Mouse (Mus musculus): ENCODE measurements at regions not wholly inside any gene's neighbourhood (a gene's known extent, or its start where the extent isn't known, plus 50 kb on each side); places are given as distances from the start of the nearest gene placed in this dataset.

- Histone ChIP-seq H3K4me3 (replicated peaks) (no peak overlapping the region), H3K27me3 (replicated peaks) (no peaks in the 10 kb centered on the region; the same call in 1 of the 2 replicates), H3K36me3 (no peaks in the 10 kb centered on the region), H3K4me1 (replicated peaks) (peaks cover 13% of the 10 kb centered on the region), H3K9ac (no peak overlapping the region), H3K9me3 (no peaks in the 10 kb centered on the region), H3K4me2 (replicated peaks) (no peak overlapping the region), H3K27ac (no peak overlapping the region)
- ATAC-seq, result no peak
- 88% methylated on average over 10 of the region's 10 CpGs for WGBS
Observed at GRCm38 (mm10) chr5:111527741-111528140, 110.6 kb downstream of the Mn1 start.

- ATAC-seq, result peak; percentile 53; the same call in 1 of the 2 replicates
- Histone ChIP-seq H3K9ac (no peak overlapping the region), H3K9me3 (no peaks in the 10 kb centered on the region), H3K4me1 (replicated peaks) (peaks cover 13% of the 10 kb centered on the region), H3K4me3 (replicated peaks) (no peak overlapping the region), H3K27me3 (replicated peaks) (no peaks in the 10 kb centered on the region; the same call in 1 of the 2 replicates), H3K36me3 (no peaks in the 10 kb centered on the region), H3K27ac (0 out of 2 replicates have a peak overlapping the region, but pooled peaks have one; percentile 0), H3K4me2 (replicated peaks) (no peak overlapping the region)
- 30% methylated on average over 9 of the region's 9 CpGs for WGBS
Observed at GRCm38 (mm10) chr5:111529096-111529495, 111.9 kb downstream of the Mn1 start.

- no peak overlapping the region for H3K27ac ChIP-seq
Observed at GRCm38 (mm10) chr5:111530628-111531524, 113.7 kb downstream of the Mn1 start.

GRCm38 (mm10) chr5:111532446-111533035 is 115.4 kb downstream of the Mn1 start:
- Histone ChIP-seq H3K9ac (no peak overlapping the region), H3K4me1 (replicated peaks) (peaks cover 13% of the 10 kb centered on the region), H3K36me3 (no peaks in the 10 kb centered on the region), H3K27ac (no peak overlapping the region), H3K4me3 (replicated peaks) (no peak overlapping the region), H3K9me3 (no peaks in the 10 kb centered on the region), H3K4me2 (replicated peaks) (no peak overlapping the region), H3K27me3 (replicated peaks) (no peaks in the 10 kb centered on the region; the same call in 1 of the 2 replicates)
- WGBS, result 89% methylated on average over 9 of the region's 9 CpGs
- no peak for ATAC-seq

More at GRCm38 (mm10) chr5:111530628-111531524, 113.7 kb downstream of the Mn1 start:
- H3K4me3 ChIP-seq (replicated peaks), result no peak overlapping the region
- H3K4me1 ChIP-seq (replicated peaks), result peaks cover 13% of the 10 kb centered on the region
- peak overlapping the region; percentile 43 for H3K4me2 ChIP-seq (replicated peaks)
- H3K36me3 ChIP-seq, result no peaks in the 10 kb centered on the region
- no peaks in the 10 kb centered on the region for H3K9me3 ChIP-seq
- peak; percentile 41; the same call in 1 of the 2 replicates for ATAC-seq
- no peak overlapping the region for H3K9ac ChIP-seq
- 24% methylated on average over 26 of the region's 26 CpGs for WGBS
- H3K27me3 ChIP-seq (replicated peaks), result no peaks in the 10 kb centered on the region; the same call in 1 of the 2 replicates

GRCm38 (mm10) chr5:111535978-111536377 is 118.8 kb downstream of the Mn1 start:
- H3K4me3 ChIP-seq (replicated peaks), result no peak overlapping the region
- H3K4me2 ChIP-seq (replicated peaks), result no peak overlapping the region
- H3K4me1 ChIP-seq (replicated peaks), result peaks cover 9% of the 10 kb centered on the region
- H3K9ac ChIP-seq, result no peak overlapping the region
- H3K9me3 ChIP-seq, result no peaks in the 10 kb centered on the region
- 12% methylated on average over 13 of the region's 13 CpGs for WGBS
- no peaks in the 10 kb centered on the region for H3K36me3 ChIP-seq
- ATAC-seq, result no peak
- no peak overlapping the region for H3K27ac ChIP-seq
- no peaks in the 10 kb centered on the region; the same call in 1 of the 2 replicates for H3K27me3 ChIP-seq (replicated peaks)

- no peak overlapping the region for H3K4me3 ChIP-seq (replicated peaks)
- WGBS, result 69% methylated on average over 13 of the region's 13 CpGs
- H3K9ac ChIP-seq, result no peak overlapping the region
- no peak for ATAC-seq
- H3K9me3 ChIP-seq, result no peaks in the 10 kb centered on the region
- no peaks in the 10 kb centered on the region for H3K27me3 ChIP-seq (replicated peaks)
- no peak overlapping the region for H3K27ac ChIP-seq
- no peaks in the 10 kb centered on the region for H3K36me3 ChIP-seq
- H3K4me1 ChIP-seq (replicated peaks), result 0 out of 2 replicates have a peak, but pooled peaks cover 4% of the 10 kb centered on the region
- no peak overlapping the region for H3K4me2 ChIP-seq (replicated peaks)
Observed at GRCm38 (mm10) chr5:111538560-111539450, 121.6 kb downstream of the Mn1 start.

- H3K9ac ChIP-seq, result no peak overlapping the region
- no peak overlapping the region for H3K4me3 ChIP-seq (replicated peaks)
- no peaks in the 10 kb centered on the region for H3K27me3 ChIP-seq (replicated peaks)
- H3K36me3 ChIP-seq, result no peaks in the 10 kb centered on the region
- H3K9me3 ChIP-seq, result no peaks in the 10 kb centered on the region
- WGBS, result 22% methylated on average over 3 of the region's 3 CpGs
- no peak overlapping the region for H3K27ac ChIP-seq
- ATAC-seq, result no peak
- H3K4me1 ChIP-seq (replicated peaks), result 0 out of 2 replicates have a peak, but pooled peaks cover 4% of the 10 kb centered on the region
- H3K4me2 ChIP-seq (replicated peaks), result no peak overlapping the region
Observed at GRCm38 (mm10) chr5:111540486-111540885, 123.3 kb downstream of the Mn1 start.

GRCm38 (mm10) chr5:111542077-111542476 is 124.9 kb downstream of the Mn1 start:
- 76% methylated on average over 3 of the region's 3 CpGs for WGBS
- ATAC-seq, result no peak
- no peak overlapping the region for H3K4me2 ChIP-seq (replicated peaks)
- 0 out of 2 replicates have a peak, but pooled peaks cover 4% of the 10 kb centered on the region for H3K4me1 ChIP-seq (replicated peaks)
- H3K27me3 ChIP-seq (replicated peaks), result no peaks in the 10 kb centered on the region
- no peak overlapping the region for H3K9ac ChIP-seq
- H3K36me3 ChIP-seq, result no peaks in the 10 kb centered on the region
- H3K4me3 ChIP-seq (replicated peaks), result no peak overlapping the region
- H3K9me3 ChIP-seq, result no peaks in the 10 kb centered on the region
- no peak overlapping the region for H3K27ac ChIP-seq

GRCm38 (mm10) chr5:111543721-111544495 is 126.7 kb downstream of the Mn1 start:
- no peaks in the 10 kb centered on the region for H3K36me3 ChIP-seq
- no peaks in the 10 kb centered on the region for H3K9me3 ChIP-seq
- H3K4me3 ChIP-seq (replicated peaks), result no peak overlapping the region
- H3K4me2 ChIP-seq (replicated peaks), result no peak overlapping the region
- ATAC-seq, result no peak
- no peak overlapping the region for H3K27ac ChIP-seq
- 0 out of 2 replicates have a peak, but pooled peaks cover 4% of the 10 kb centered on the region for H3K4me1 ChIP-seq (replicated peaks)
- WGBS, result 74% methylated on average over 9 of the region's 9 CpGs
- H3K9ac ChIP-seq, result no peak overlapping the region
- no peaks in the 10 kb centered on the region for H3K27me3 ChIP-seq (replicated peaks)

GRCm38 (mm10) chr5:111553471-111554382 is 136.6 kb downstream of the Mn1 start:
- Histone ChIP-seq H3K4me3 (replicated peaks) (no peak overlapping the region), H3K27me3 (replicated peaks) (no peaks in the 10 kb centered on the region), H3K27ac (no peak overlapping the region), H3K9ac (no peak overlapping the region), H3K9me3 (no peaks in the 10 kb centered on the region), H3K36me3 (no peaks in the 10 kb centered on the region), H3K4me1 (replicated peaks) (peaks cover 22% of the 10 kb centered on the region), H3K4me2 (replicated peaks) (no peak overlapping the region)
- no peak for ATAC-seq
- WGBS, result 67% methylated on average over 16 of the region's 16 CpGs
